Mouse (Mus musculus): Measurements from ENCODE around the gene Zfp629.

- TF ChIP-seq CTCF (IDR thresholded peaks at IDR 0.05; ENCODE audit: control insufficient read depth, insufficient read depth, insufficient read length) = no peak
- no peak for TF ChIP-seq USF1 (IDR thresholded peaks at IDR 0.05; ENCODE audit: low read depth)
Measured at GRCm38 (mm10) chr7:127602903-127603302, 12.7 kb downstream of the Zfp629 start.

Data from C2C12 (cell line).